Mouse (Mus musculus) E14TG2a.4 (cell line): ENCODE measurements around the gene Hexim2.

Experiments
- CTCF ChIP-seq: conservative IDR thresholded peaks from 2 replicates; pipeline ENCODE4 v1.5.1; 2014; ENCODE audit warnings: low read length
- NANOG ChIP-seq: IDR thresholded peaks from 2 replicates; pipeline ENCODE4 v1.6.1; 2014; ENCODE audit warnings: borderline replicate concordance, low read length, mixed read lengths
- POU5F1 ChIP-seq: IDR thresholded peaks from 2 replicates; pipeline ENCODE4 v1.6.1; 2014; ENCODE audit warnings: low read length, borderline replicate concordance

DNA sequence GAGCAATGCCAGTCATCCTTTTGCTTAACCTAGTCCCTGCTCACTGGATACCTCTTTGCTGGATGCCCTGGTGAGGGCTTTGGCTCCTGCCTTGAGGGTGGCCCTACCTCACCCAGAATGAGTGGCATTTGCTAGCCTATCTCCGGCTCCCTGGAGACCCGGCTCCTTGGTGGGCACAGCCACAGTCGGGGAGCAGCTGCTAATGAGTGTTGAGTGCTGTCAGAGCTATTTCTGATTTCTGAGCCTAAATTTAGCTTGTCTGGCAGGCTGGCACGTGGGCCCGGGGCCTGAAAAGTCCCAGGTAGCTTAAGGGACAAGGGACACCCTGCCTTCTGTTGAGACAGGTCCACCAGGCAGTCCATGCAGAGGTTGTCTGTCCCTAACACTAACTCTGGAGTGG lies 45.0 kb downstream of the Hexim2 start:
- TF ChIP-seq CTCF (no peak), NANOG (no peak), POU5F1 (no peak)
